Mouse (Mus musculus) cortical plate, adult 2 months (tissue): ENCODE results near the gene Il22ra1.

Experiments
- CTCF ChIP-seq: fragments of 200-500 bp; IDR thresholded peaks from 2 replicates; pipeline ENCODE4 v1.5.1; 2011; ENCODE audit warnings: mild to moderate bottlenecking, control low read depth, low read length; ENCODE audit not compliant: insufficient read depth; ENCODE audit errors: extremely low read depth
- POLR2A ChIP-seq: fragments of 200-500 bp; IDR thresholded peaks from 2 replicates; pipeline ENCODE4 v1.6.1; 2011; ENCODE audit warnings: mild to moderate bottlenecking, low read length, control low read depth; ENCODE audit not compliant: insufficient read depth; ENCODE audit errors: extremely low read depth

- TF ChIP-seq CTCF (no peak), POLR2A (no peak)
Measured at GRCm38 (mm10) chr4:135714776-135715175, 13.2 kb upstream of the Il22ra1 start.
